Mouse (Mus musculus): ENCODE measurements at regions not wholly inside any gene's neighbourhood (a gene's known extent, or its start where the extent isn't known, plus 50 kb on each side); places are given as distances from the start of the nearest gene placed in this dataset.

- Histone ChIP-seq H3K27ac (no peak overlapping the region), H3K9ac (no peak overlapping the region), H3K27me3 (no peaks in the 10 kb centered on the region), H3K4me3 (replicated peaks) (no peak overlapping the region), H3K9me3 (replicated peaks) (no peaks in the 10 kb centered on the region), H3K4me2 (no peak overlapping the region), H3K36me3 (no peaks in the 10 kb centered on the region), H3K4me1 (peaks cover 10% of the 10 kb centered on the region)
- no peak for ATAC-seq (replicated peaks; ENCODE audit: low FRiP score)
- WGBS = 94% methylated on average over 9 of the region's 9 CpGs
Measured at GRCm38 (mm10) chr8:34374242-34374641, 262.7 kb upstream of the Gm10131 start.

DNA sequence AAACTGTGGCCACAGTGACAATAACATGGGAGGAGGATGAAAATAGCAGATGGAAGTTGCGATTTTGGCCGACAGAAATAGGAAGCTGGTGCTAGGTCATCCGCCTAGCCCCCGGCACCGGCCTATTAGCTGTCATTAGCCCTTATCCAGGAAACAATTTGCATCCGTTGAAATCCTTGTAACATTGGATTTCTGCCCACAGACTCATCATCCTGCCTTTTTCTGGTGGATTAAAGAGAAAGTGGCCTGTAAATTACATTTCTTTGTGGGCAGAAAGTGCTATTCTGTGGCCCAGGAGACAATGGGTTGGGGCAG lies 261.1 kb upstream of the Gm10131 start:
- H3K36me3 ChIP-seq = no peaks in the 10 kb centered on the region
- H3K9me3 ChIP-seq (replicated peaks) = no peaks in the 10 kb centered on the region
- no peak overlapping the region for H3K27ac ChIP-seq
- no peak overlapping the region for H3K4me3 ChIP-seq (replicated peaks)
- no peak overlapping the region for H3K9ac ChIP-seq
- WGBS = 53% methylated on average over 6 of the region's 6 CpGs
- no peak overlapping the region for H3K4me2 ChIP-seq
- H3K27me3 ChIP-seq = no peaks in the 10 kb centered on the region
- H3K4me1 ChIP-seq = peaks cover 10% of the 10 kb centered on the region
- ATAC-seq (replicated peaks; ENCODE audit: low FRiP score) = no peak

GRCm38 (mm10) chr8:34371973-34372665 lies 260.6 kb upstream of the Gm10131 start:
- Histone ChIP-seq H3K4me2 (no peak overlapping the region), H3K4me3 (replicated peaks) (no peak overlapping the region), H3K4me1 (peaks cover 7% of the 10 kb centered on the region), H3K36me3 (no peaks in the 10 kb centered on the region), H3K27me3 (no peaks in the 10 kb centered on the region), H3K9me3 (replicated peaks) (no peaks in the 10 kb centered on the region), H3K9ac (no peak overlapping the region), H3K27ac (no peak overlapping the region)
- WGBS = 61% methylated on average over 17 of the region's 17 CpGs
- 0 out of 2 replicates have a peak, but pooled peaks have one; percentile 46 for ATAC-seq (replicated peaks; ENCODE audit: low FRiP score)

GRCm38 (mm10) chr8:34371391-34371790 lies 259.9 kb upstream of the Gm10131 start:
- WGBS = 82% methylated on average over 5 of the region's 5 CpGs
- no peaks in the 10 kb centered on the region for H3K27me3 ChIP-seq
- no peak for ATAC-seq (replicated peaks; ENCODE audit: low FRiP score)
- H3K9ac ChIP-seq = no peak overlapping the region
- H3K27ac ChIP-seq = no peak overlapping the region
- H3K4me1 ChIP-seq = peaks cover 4% of the 10 kb centered on the region; the same call in 1 of the 2 replicates
- no peak overlapping the region for H3K4me2 ChIP-seq
- no peaks in the 10 kb centered on the region for H3K36me3 ChIP-seq
- H3K9me3 ChIP-seq (replicated peaks) = no peaks in the 10 kb centered on the region
- no peak overlapping the region for H3K4me3 ChIP-seq (replicated peaks)

- no peak overlapping the region for H3K4me2 ChIP-seq
- 69% methylated on average over 2 of the region's 2 CpGs for WGBS
- H3K9me3 ChIP-seq (replicated peaks) = no peaks in the 10 kb centered on the region
- no peaks in the 10 kb centered on the region for H3K27me3 ChIP-seq
- no peak overlapping the region for H3K4me3 ChIP-seq (replicated peaks)
- no peak overlapping the region for H3K27ac ChIP-seq
- peaks cover 10% of the 10 kb centered on the region for H3K4me1 ChIP-seq
- H3K9ac ChIP-seq = no peak overlapping the region
- ATAC-seq (replicated peaks; ENCODE audit: low FRiP score) = no peak
- H3K36me3 ChIP-seq = no peaks in the 10 kb centered on the region
Measured at GRCm38 (mm10) chr8:34368556-34368955, 257.0 kb upstream of the Gm10131 start.

DNA sequence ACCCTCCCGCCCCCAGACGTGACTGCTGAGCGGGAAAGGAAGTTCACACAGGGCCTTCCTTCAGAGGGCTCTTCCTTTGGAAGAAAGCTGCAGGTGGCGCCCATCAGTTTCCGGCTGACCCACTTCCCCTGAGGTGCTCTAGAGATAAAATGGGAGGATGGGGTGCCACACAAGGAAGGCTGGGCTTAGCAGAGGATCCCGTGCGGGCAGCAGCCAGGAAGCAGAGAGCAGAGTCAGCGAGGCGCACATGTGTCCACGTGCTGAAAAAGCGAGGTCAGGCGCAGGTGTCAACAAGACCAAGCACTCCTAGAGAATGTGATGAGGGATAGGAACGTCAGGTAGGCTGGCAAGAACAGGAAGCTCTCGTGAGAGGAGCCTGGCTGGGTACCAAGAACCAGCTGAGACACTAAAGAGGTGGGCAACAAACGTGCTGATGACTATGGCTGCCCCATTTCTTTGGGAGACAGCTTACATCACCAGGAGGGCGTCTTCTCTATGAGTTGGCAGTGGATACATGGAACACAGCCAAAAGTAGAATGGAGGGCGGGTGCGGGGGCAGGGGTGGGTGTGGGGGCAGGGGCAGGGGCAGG lies 253.0 kb upstream of the Gm10131 start:
- H3K4me3 ChIP-seq (replicated peaks) = no peak overlapping the region
- no peak overlapping the region for H3K27ac ChIP-seq
- H3K4me2 ChIP-seq = no peak overlapping the region
- H3K9me3 ChIP-seq (replicated peaks) = no peaks in the 10 kb centered on the region
- H3K36me3 ChIP-seq = no peaks in the 10 kb centered on the region
- no peaks in the 10 kb centered on the region for H3K27me3 ChIP-seq
- H3K4me1 ChIP-seq = peaks cover 6% of the 10 kb centered on the region; the same call in 1 of the 2 replicates
- ATAC-seq (replicated peaks; ENCODE audit: low FRiP score) = no peak
- H3K9ac ChIP-seq = no peak overlapping the region
- 75% methylated on average over 18 of the region's 18 CpGs for WGBS

GRCm38 (mm10) chr8:34363679-34364078 lies 252.1 kb upstream of the Gm10131 start:
- peaks cover 6% of the 10 kb centered on the region; the same call in 1 of the 2 replicates for H3K4me1 ChIP-seq
- H3K27ac ChIP-seq = no peak overlapping the region
- no peaks in the 10 kb centered on the region for H3K9me3 ChIP-seq (replicated peaks)
- H3K9ac ChIP-seq = no peak overlapping the region
- no peak for ATAC-seq (replicated peaks; ENCODE audit: low FRiP score)
- no peak overlapping the region for H3K4me3 ChIP-seq (replicated peaks)
- H3K4me2 ChIP-seq = no peak overlapping the region
- 65% methylated on average over 13 of the region's 13 CpGs for WGBS
- no peaks in the 10 kb centered on the region for H3K27me3 ChIP-seq
- H3K36me3 ChIP-seq = no peaks in the 10 kb centered on the region

- Histone ChIP-seq H3K9me3 (replicated peaks) (no peaks in the 10 kb centered on the region), H3K27me3 (no peaks in the 10 kb centered on the region), H3K9ac (no peak overlapping the region), H3K4me2 (no peak overlapping the region), H3K36me3 (no peaks in the 10 kb centered on the region), H3K4me1 (peaks cover 6% of the 10 kb centered on the region; the same call in 1 of the 2 replicates), H3K4me3 (replicated peaks) (no peak overlapping the region), H3K27ac (no peak overlapping the region)
- 31% methylated on average over 4 of the region's 4 CpGs for WGBS
- no peak for ATAC-seq (replicated peaks; ENCODE audit: low FRiP score)
Measured at GRCm38 (mm10) chr8:34363131-34363530, 251.6 kb upstream of the Gm10131 start.

DNA sequence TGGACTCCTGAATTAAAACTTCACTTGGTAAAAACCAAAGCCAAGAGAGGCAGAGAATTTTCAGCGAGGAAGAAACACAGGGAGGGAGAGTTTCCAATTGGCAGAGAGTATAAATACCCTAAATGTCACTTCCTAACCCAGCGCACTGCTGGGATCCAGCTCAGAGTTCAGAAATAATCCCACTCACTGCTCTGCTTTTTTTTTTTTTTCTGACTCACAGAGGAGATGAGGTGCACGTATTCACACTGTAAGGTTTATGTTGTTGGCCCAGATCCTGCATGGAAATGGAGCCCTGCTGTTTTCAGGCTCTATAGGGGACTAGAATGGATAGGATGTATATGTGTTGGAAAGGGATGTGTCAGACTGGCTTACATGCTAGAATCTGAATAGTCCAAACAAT lies 249.8 kb upstream of the Gm10131 start:
- no peak for ATAC-seq (replicated peaks; ENCODE audit: low FRiP score)
- Histone ChIP-seq H3K4me1 (peaks cover 6% of the 10 kb centered on the region; the same call in 1 of the 2 replicates), H3K9me3 (replicated peaks) (no peaks in the 10 kb centered on the region), H3K36me3 (no peaks in the 10 kb centered on the region), H3K4me2 (no peak overlapping the region), H3K27me3 (no peaks in the 10 kb centered on the region), H3K9ac (no peak overlapping the region), H3K27ac (no peak overlapping the region), H3K4me3 (replicated peaks) (no peak overlapping the region)
- WGBS = 83% methylated on average over 3 of the region's 3 CpGs

DNA sequence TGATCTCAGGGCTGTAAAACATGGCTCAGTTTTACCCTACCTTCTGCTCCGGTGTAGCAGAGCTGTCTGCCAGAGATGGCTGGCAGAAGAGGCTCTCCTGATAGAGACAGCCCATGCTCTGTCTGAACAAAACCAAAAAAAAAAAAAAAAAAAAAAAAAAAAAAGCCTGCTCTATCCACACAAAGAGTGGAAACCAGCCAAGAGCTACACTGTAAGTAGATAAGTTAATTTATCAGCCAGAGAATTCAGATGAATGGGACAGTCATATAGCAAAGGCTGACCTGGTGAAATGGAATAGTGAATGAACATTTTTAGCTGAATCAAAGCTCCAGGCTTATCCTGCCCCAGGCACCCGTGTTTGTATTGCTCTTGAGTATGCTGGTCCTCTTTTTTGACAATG lies 248.2 kb upstream of the Gm10131 start:
- H3K4me2 ChIP-seq = no peak overlapping the region
- no peak for ATAC-seq (replicated peaks; ENCODE audit: low FRiP score)
- H3K27me3 ChIP-seq = no peaks in the 10 kb centered on the region
- H3K27ac ChIP-seq = no peak overlapping the region
- peaks cover 5% of the 10 kb centered on the region; the same call in 1 of the 2 replicates for H3K4me1 ChIP-seq
- no peak overlapping the region for H3K4me3 ChIP-seq (replicated peaks)
- WGBS = 59% methylated on average over 2 of the region's 2 CpGs
- H3K36me3 ChIP-seq = no peaks in the 10 kb centered on the region
- H3K9me3 ChIP-seq (replicated peaks) = no peaks in the 10 kb centered on the region
- no peak overlapping the region for H3K9ac ChIP-seq

DNA sequence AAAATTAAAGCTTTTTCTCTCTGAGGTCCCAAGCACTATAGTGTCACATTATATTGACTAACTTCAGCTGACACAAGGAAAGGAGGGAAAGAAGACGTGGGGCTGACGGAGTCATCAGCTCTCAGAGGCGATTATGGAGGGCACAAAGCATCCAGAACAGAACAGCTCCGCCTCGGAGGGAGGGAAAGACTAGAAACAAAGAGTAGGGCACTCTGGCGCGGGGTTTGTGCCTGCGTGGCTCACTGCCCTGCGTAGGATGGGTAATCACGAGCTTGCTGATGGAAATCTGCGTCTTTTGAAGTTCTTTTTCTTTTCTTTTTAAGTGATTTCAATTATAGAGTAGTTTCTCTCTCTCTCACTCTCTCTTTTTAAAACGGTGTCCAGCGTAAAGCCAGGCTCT lies 243.5 kb upstream of the Gm10131 start:
- no peak for ATAC-seq (replicated peaks; ENCODE audit: low FRiP score)
- 54% methylated on average over 13 of the region's 13 CpGs for WGBS
- Histone ChIP-seq H3K4me3 (replicated peaks) (no peak overlapping the region), H3K4me1 (no peaks in the 10 kb centered on the region), H3K4me2 (no peak overlapping the region), H3K9me3 (replicated peaks) (no peaks in the 10 kb centered on the region), H3K36me3 (no peaks in the 10 kb centered on the region), H3K27ac (no peak overlapping the region), H3K27me3 (no peaks in the 10 kb centered on the region), H3K9ac (no peak overlapping the region)

GRCm38 (mm10) chr8:34353140-34353855 lies 241.8 kb upstream of the Gm10131 start:
- H3K27ac ChIP-seq = no peak overlapping the region
- no peak overlapping the region for H3K4me2 ChIP-seq
- no peaks in the 10 kb centered on the region for H3K27me3 ChIP-seq
- no peaks in the 10 kb centered on the region for H3K36me3 ChIP-seq
- H3K4me3 ChIP-seq (replicated peaks) = no peak overlapping the region
- H3K9ac ChIP-seq = no peak overlapping the region
- no peaks in the 10 kb centered on the region for H3K9me3 ChIP-seq (replicated peaks)
- no peaks in the 10 kb centered on the region for H3K4me1 ChIP-seq
- WGBS = 72% methylated on average over 6 of the region's 6 CpGs
- ATAC-seq (replicated peaks; ENCODE audit: low FRiP score) = no peak
